Mouse (Mus musculus) heart, embryonic 13.5 days (tissue): ENCODE data around the gene Foxj3. TPM values are rescaled to one million over a fixed set of nuclear protein-coding genes. Genes with fewer than 3 reads are reported as not detected.

Experiments used
- ATAC-seq: fragments of 200-750 bp; cut with Nextera tagmentation; 2 replicates; pipeline ENCODE4 v1.8.0; 2017; ENCODE audit warnings: moderate TSS enrichment; ENCODE audit not compliant: insufficient number of reproducible peaks, low FRiP score, low TSS enrichment; ENCODE audit errors: extremely low read depth
- H3K27ac ChIP-seq: fragments of 300-500 bp; sonication (generic); replicated peaks from 2 replicates; pipeline ENCODE4 v1.5.1; 2015; ENCODE audit warnings: moderate library complexity, mild to moderate bottlenecking, inconsistent platforms
- H3K27me3 ChIP-seq: fragments of 300-500 bp; sonication (generic); replicated peaks from 2 replicates; pipeline ENCODE4 v1.6.1; 2015; ENCODE audit warnings: mild to moderate bottlenecking, inconsistent platforms
- H3K36me3 ChIP-seq: fragments of 300-500 bp; sonication (generic); 2 replicates; pipeline ENCODE4 v1.6.1; 2015; ENCODE audit warnings: mild to moderate bottlenecking, inconsistent platforms
- H3K4me1 ChIP-seq: fragments of 300-500 bp; sonication (generic); 2 replicates; pipeline ENCODE4 v1.6.1; 2015; ENCODE audit warnings: inconsistent platforms
- H3K4me2 ChIP-seq: fragments of 300-500 bp; sonication (generic); 2 replicates; pipeline ENCODE4 v1.6.1; 2015; ENCODE audit warnings: inconsistent platforms, mild to moderate bottlenecking, moderate library complexity
- H3K4me3 ChIP-seq: fragments of 300-500 bp; sonication (generic); 2 replicates; pipeline ENCODE4 v1.5.1; 2015; ENCODE audit warnings: moderate library complexity, mild to moderate bottlenecking, inconsistent platforms
- H3K9ac ChIP-seq: fragments of 300-500 bp; sonication (generic); 2 replicates; pipeline ENCODE4 v1.6.1; 2015; ENCODE audit warnings: inconsistent platforms, mild to moderate bottlenecking, moderate library complexity
- H3K9me3 ChIP-seq: fragments of 300-500 bp; sonication (generic); 2 replicates; pipeline ENCODE4 v1.6.1; 2016; ENCODE audit warnings: inconsistent platforms
- WGBS: fragments of 180-500 bp; shearing (Covaris S2); methylation state at CpG from one replicate; pipeline ENCODE4 v1.1.7; 2015; ENCODE audit warnings: mixed read lengths; 5-methylcytosine and 5-hydroxymethylcytosine counted together
- polyA plus RNA-seq: library from polyadenylated mRNA; unstranded; fragments of >200 nt; fragmentation: Nextera tagmentation; extraction: Ambion mirVana; gene quantifications from 2 replicates; pipeline ENCODE4 v1.2.1, GENCODE M21; 2015

Foxj3 gene
- polyA plus RNA-seq, 1 experiment from 2014 or later = 19.1 TPM

- Histone ChIP-seq H3K27me3 (no peaks in the 10 kb centered on the region), H3K4me2 (no peak overlapping the region), H3K36me3 (no peaks in the 10 kb centered on the region), H3K4me1 (no peaks in the 10 kb centered on the region), H3K9ac (no peak overlapping the region), H3K27ac (no peak overlapping the region), H3K4me3 (no peak overlapping the region), H3K9me3 (no peaks in the 10 kb centered on the region)
- no peak for ATAC-seq
These were observed 10.4 kb upstream of the Foxj3 start for GRCm38 (mm10) chr4:119526329-119526845.

- Histone ChIP-seq H3K27me3 (no peaks in the 10 kb centered on the region), H3K36me3 (no peaks in the 10 kb centered on the region), H3K27ac (no peak overlapping the region), H3K4me2 (no peak overlapping the region), H3K9ac (no peak overlapping the region), H3K9me3 (no peaks in the 10 kb centered on the region), H3K4me1 (peaks cover 10% of the 10 kb centered on the region), H3K4me3 (no peak overlapping the region)
- WGBS = 72% methylated on average over 2 of the region's 2 CpGs
- no peak for ATAC-seq
These were observed 5.0 kb upstream of the Foxj3 start for GRCm38 (mm10) chr4:119531813-119532212.

GRCm38 (mm10) chr4:119535103-119535502 lies 1.7 kb upstream of the Foxj3 start:
- ATAC-seq = no peak
- Histone ChIP-seq H3K9me3 (no peaks in the 10 kb centered on the region), H3K36me3 (no peaks in the 10 kb centered on the region), H3K27me3 (no peaks in the 10 kb centered on the region), H3K4me2 (no peak overlapping the region), H3K27ac (no peak overlapping the region), H3K9ac (no peak overlapping the region), H3K4me3 (no peak overlapping the region), H3K4me1 (peaks cover 22% of the 10 kb centered on the region)
- 36% methylated on average over 4 of the region's 4 CpGs for WGBS

- H3K36me3 ChIP-seq = no peaks in the 10 kb centered on the region
- peaks cover 38% of the 10 kb centered on the region for H3K4me1 ChIP-seq
- no peak overlapping the region for H3K4me2 ChIP-seq
- no peak overlapping the region for H3K4me3 ChIP-seq
- ATAC-seq = no peak
- no peaks in the 10 kb centered on the region for H3K9me3 ChIP-seq
- 75% methylated on average over 4 of the region's 4 CpGs for WGBS
- H3K27me3 ChIP-seq = no peaks in the 10 kb centered on the region
- no peak overlapping the region for H3K27ac ChIP-seq
- H3K9ac ChIP-seq = no peak overlapping the region
These were observed 632 bp downstream of the Foxj3 start for GRCm38 (mm10) chr4:119537436-119537835.

- peak within 1 kb of the TSS; percentile 98 for H3K4me3 ChIP-seq
- peak within 1 kb of the TSS; percentile 89 for H3K4me2 ChIP-seq
- peak; percentile 83 for ATAC-seq
- under 1% methylated on average over 79 of the region's 85 CpGs for WGBS
- H3K4me1 ChIP-seq = peaks cover 46% of the 10 kb centered on the region
- H3K9ac ChIP-seq = peak within 1 kb of the TSS; percentile 99
- peak within 1 kb of the TSS; percentile 99 for H3K27ac ChIP-seq
- H3K9me3 ChIP-seq = no peaks in the 10 kb centered on the region
- no peaks in the 10 kb centered on the region for H3K27me3 ChIP-seq
- no peaks in the 10 kb centered on the region for H3K36me3 ChIP-seq
These were observed 2.4 kb downstream of the Foxj3 start, which contains the start of gene Frg2f1 for GRCm38 (mm10) chr4:119539031-119539824. Gene Frg2f1 (minus strand): TSS chr4:119539529.

GRCm38 (mm10) chr4:119539836-119540532 lies 3.2 kb downstream of the Foxj3 start:
- H3K27ac ChIP-seq = peak overlapping the region; percentile 99
- no peaks in the 10 kb centered on the region for H3K27me3 ChIP-seq
- no peaks in the 10 kb centered on the region for H3K36me3 ChIP-seq
- ATAC-seq = peak; percentile 55; the same call in 1 of the 2 replicates
- H3K4me1 ChIP-seq = peaks cover 48% of the 10 kb centered on the region
- H3K4me3 ChIP-seq = peak overlapping the region; percentile 98
- peak overlapping the region; percentile 89 for H3K4me2 ChIP-seq
- peak overlapping the region; percentile 99 for H3K9ac ChIP-seq
- WGBS = under 1% methylated on average over 62 of the region's 76 CpGs
- H3K9me3 ChIP-seq = no peaks in the 10 kb centered on the region

- H3K36me3 ChIP-seq = no peaks in the 10 kb centered on the region
- WGBS = 6% methylated on average over 10 of the region's 10 CpGs
- H3K27me3 ChIP-seq = no peaks in the 10 kb centered on the region
- H3K4me3 ChIP-seq = peak overlapping the region; percentile 98
- peak overlapping the region; percentile 99 for H3K27ac ChIP-seq
- peaks cover 45% of the 10 kb centered on the region for H3K4me1 ChIP-seq
- ATAC-seq = no peak
- H3K4me2 ChIP-seq = peak overlapping the region; percentile 89
- peak overlapping the region; percentile 99 for H3K9ac ChIP-seq
- H3K9me3 ChIP-seq = no peaks in the 10 kb centered on the region
These were observed 3.7 kb downstream of the Foxj3 start for GRCm38 (mm10) chr4:119540533-119540890.

- 25% methylated on average over 1 of the region's 1 CpGs for WGBS
- no peak overlapping the region for H3K27ac ChIP-seq
- no peaks in the 10 kb centered on the region for H3K9me3 ChIP-seq
- peaks cover 49% of the 10 kb centered on the region for H3K4me1 ChIP-seq
- no peak overlapping the region for H3K4me3 ChIP-seq
- H3K27me3 ChIP-seq = no peaks in the 10 kb centered on the region
- H3K9ac ChIP-seq = no peak overlapping the region
- no peaks in the 10 kb centered on the region for H3K36me3 ChIP-seq
- no peak for ATAC-seq
- no peak overlapping the region for H3K4me2 ChIP-seq
These were observed 14.1 kb downstream of the Foxj3 start for GRCm38 (mm10) chr4:119550864-119551263.

GRCm38 (mm10) chr4:119555466-119555865 lies 18.7 kb downstream of the Foxj3 start:
- Histone ChIP-seq H3K4me2 (no peak overlapping the region), H3K27me3 (no peaks in the 10 kb centered on the region), H3K9me3 (no peaks in the 10 kb centered on the region), H3K27ac (no peak overlapping the region), H3K36me3 (0 out of 2 replicates have a peak, but pooled peaks cover under 1% of the 10 kb centered on the region), H3K9ac (no peak overlapping the region), H3K4me1 (peaks cover 56% of the 10 kb centered on the region), H3K4me3 (no peak overlapping the region)
- no peak for ATAC-seq
- WGBS = 52% methylated on average over 2 of the region's 2 CpGs

GRCm38 (mm10) chr4:119563136-119563535 lies 26.3 kb downstream of the Foxj3 start:
- no peaks in the 10 kb centered on the region for H3K27me3 ChIP-seq
- H3K9me3 ChIP-seq = peaks cover 5% of the 10 kb centered on the region; the same call in 1 of the 2 replicates
- no peak overlapping the region for H3K4me2 ChIP-seq
- no peak overlapping the region for H3K4me3 ChIP-seq
- H3K4me1 ChIP-seq = peaks cover 33% of the 10 kb centered on the region
- no peak for ATAC-seq
- no peak overlapping the region for H3K9ac ChIP-seq
- no peak overlapping the region for H3K27ac ChIP-seq
- peaks cover 26% of the 10 kb centered on the region for H3K36me3 ChIP-seq

- H3K4me1 ChIP-seq = peaks cover 35% of the 10 kb centered on the region
- no peaks in the 10 kb centered on the region for H3K27me3 ChIP-seq
- peaks cover 20% of the 10 kb centered on the region for H3K36me3 ChIP-seq
- 45% methylated on average over 4 of the region's 4 CpGs for WGBS
- no peak overlapping the region for H3K4me3 ChIP-seq
- peak overlapping the region; percentile 72 for H3K27ac ChIP-seq
- no peak overlapping the region for H3K9ac ChIP-seq
- peak; percentile 42; the same call in 1 of the 2 replicates for ATAC-seq
- H3K9me3 ChIP-seq = peaks cover 5% of the 10 kb centered on the region; the same call in 1 of the 2 replicates
- peak overlapping the region; percentile 25; the same call in 1 of the 2 replicates for H3K4me2 ChIP-seq
These were observed 29.6 kb downstream of the Foxj3 start for GRCm38 (mm10) chr4:119566322-119566835.
